Mouse (Mus musculus) 416B (cell line): ENCODE measurements around the gene Adamts3.

ENCODE experiments used
- DNase-seq: peaks from one replicate; pipeline ENCODE4 v3.0.0; 2011; ENCODE audit warnings: low read depth

Adamts3 gene

GRCm38 (mm10) chr5:89883051-89883907, at the start of gene Adamts3:
TSS of gene Adamts3 (minus strand) at chr5:89883334.
- DNase-seq: no peak

GRCm38 (mm10) chr5:89931511-89931910, 48.4 kb upstream of the Adamts3 start:
- DNase-seq: no peak

GRCm38 (mm10) chr5:89912359-89912758, 29.2 kb upstream of the Adamts3 start:
- no peak for DNase-seq

- no peak for DNase-seq
Observed at GRCm38 (mm10) chr5:89911950-89912349, 28.8 kb upstream of the Adamts3 start.

- DNase-seq: no peak
Observed at GRCm38 (mm10) chr5:89911508-89911907, 28.4 kb upstream of the Adamts3 start.

GRCm38 (mm10) chr5:89906884-89907431, 23.8 kb upstream of the Adamts3 start:
- no peak for DNase-seq

GRCm38 (mm10) chr5:89901026-89901425, 17.9 kb upstream of the Adamts3 start:
- no peak for DNase-seq

GRCm38 (mm10) chr5:89897495-89897894, 14.4 kb upstream of the Adamts3 start:
- peak; percentile 54 for DNase-seq

GRCm38 (mm10) chr5:89895520-89895919, 12.4 kb upstream of the Adamts3 start:
- no peak for DNase-seq

GRCm38 (mm10) chr5:89884991-89885390, 1.9 kb upstream of the Adamts3 start:
- no peak for DNase-seq

- DNase-seq: no peak
Observed at GRCm38 (mm10) chr5:89883908-89884204, 722 bp upstream of the Adamts3 start.

GRCm38 (mm10) chr5:89882091-89882734, 921 bp downstream of the Adamts3 start:
- DNase-seq: no peak

GRCm38 (mm10) chr5:89881425-89881824, 1.7 kb downstream of the Adamts3 start:
- no peak for DNase-seq

GRCm38 (mm10) chr5:89878866-89879392, 4.2 kb downstream of the Adamts3 start:
- no peak for DNase-seq

- DNase-seq: no peak
Observed at GRCm38 (mm10) chr5:89872661-89873060, 10.5 kb downstream of the Adamts3 start.

GRCm38 (mm10) chr5:89859603-89860002, 23.5 kb downstream of the Adamts3 start:
- no peak for DNase-seq

- DNase-seq: no peak
Observed at GRCm38 (mm10) chr5:89858837-89859236, 24.3 kb downstream of the Adamts3 start.

GRCm38 (mm10) chr5:89846551-89846950, 36.6 kb downstream of the Adamts3 start:
- no peak for DNase-seq

- DNase-seq: peak; percentile 22
Observed at GRCm38 (mm10) chr5:89844354-89844753, 38.8 kb downstream of the Adamts3 start.

- DNase-seq: peak; percentile 26
Observed at GRCm38 (mm10) chr5:89843478-89843877, 39.7 kb downstream of the Adamts3 start.

GRCm38 (mm10) chr5:89839627-89840026, 43.5 kb downstream of the Adamts3 start:
- peak; percentile 3 for DNase-seq

- no peak for DNase-seq
Observed at GRCm38 (mm10) chr5:89821175-89821574, 62.0 kb downstream of the Adamts3 start.

GRCm38 (mm10) chr5:89819531-89819930, 63.6 kb downstream of the Adamts3 start:
- peak; percentile 43 for DNase-seq
